Mouse (Mus musculus): ENCODE results near the gene 6030468B19Rik. TPM values are rescaled to one million over a fixed set of nuclear protein-coding genes. Genes with fewer than 3 reads are reported as not detected.

The 6030468B19Rik gene
- 9.5 and 15.5 TPM in 2 replicates for polyA plus RNA-seq (2012; ENCODE audit: low replicate concordance)

DNA sequence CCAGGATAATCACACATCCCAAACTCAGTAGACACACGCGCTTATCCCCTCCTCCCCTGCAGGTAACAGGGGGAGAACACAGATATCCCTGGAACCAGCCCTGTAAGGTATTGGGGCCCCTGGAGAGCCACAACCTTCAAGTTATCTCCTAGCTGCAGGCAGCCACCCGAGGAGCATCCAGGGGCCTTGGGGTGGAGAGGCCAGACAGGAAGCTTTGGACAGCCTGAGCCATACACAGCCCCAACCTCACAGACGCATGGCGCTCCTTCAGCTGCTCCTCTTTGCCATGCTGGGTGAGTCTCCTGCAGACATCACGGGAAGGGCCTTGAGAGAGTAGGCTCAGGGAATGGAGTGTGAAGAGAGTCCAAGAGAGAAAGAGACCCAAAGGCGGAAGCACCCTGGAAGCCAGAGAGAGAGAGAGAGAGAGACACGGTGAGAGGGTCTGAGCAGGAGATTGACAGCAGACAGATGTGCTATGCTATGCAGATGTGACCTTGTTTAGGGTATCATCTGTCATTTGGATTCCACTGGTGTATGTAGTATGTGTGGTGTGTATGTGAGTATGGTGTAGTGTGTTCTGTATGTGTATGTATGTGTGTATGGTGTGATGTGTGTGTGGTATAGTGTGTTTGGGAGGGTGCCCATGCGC lies at the start of gene 6030468B19Rik:
TSS of gene 6030468B19Rik (plus strand) at position 150 of the 649 bp plus-strand sequence.

DNA sequence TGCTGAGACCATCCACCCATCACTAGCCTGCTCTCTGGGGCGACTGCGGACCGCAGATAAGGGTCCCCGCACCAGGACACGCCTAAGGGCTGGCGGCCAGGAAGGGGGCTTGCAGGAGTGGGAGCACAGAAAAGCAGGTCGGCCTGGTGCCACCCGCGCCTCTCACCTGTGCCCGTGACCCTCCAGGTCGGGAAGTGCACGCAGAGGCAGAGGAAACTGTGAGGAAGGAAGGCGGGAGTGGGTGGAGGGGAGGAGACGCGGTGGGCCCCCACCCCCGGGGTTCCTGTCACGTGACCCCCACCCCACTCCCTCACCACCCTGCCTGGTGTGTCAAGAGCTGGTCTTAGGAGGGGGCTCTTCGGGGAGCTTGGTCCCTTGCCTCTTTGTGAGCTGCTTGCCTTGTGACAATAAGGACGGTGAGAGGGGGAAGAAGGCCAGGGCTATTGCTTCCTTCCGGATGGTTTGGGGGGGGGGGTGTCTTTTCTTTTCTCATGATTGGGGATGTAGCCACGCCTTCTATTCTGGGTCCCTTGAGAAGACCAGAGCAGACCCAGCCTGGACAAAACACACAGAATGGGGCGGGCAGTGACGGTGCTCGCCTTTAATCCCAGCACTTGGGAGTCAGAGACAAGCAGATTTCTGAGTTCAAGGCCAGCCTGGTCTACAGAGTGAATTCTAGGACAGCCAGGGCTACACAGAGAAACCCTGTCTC lies 15.3 kb upstream of the 6030468B19Rik start, which contains the start of the genes Tmc8 and Tmc6:
TSS of gene Tmc8 (plus strand) at position 84 of the 712 bp plus-strand sequence.
TSS of gene Tmc6 (minus strand) at position 206 of the 712 bp plus-strand sequence.

DNA sequence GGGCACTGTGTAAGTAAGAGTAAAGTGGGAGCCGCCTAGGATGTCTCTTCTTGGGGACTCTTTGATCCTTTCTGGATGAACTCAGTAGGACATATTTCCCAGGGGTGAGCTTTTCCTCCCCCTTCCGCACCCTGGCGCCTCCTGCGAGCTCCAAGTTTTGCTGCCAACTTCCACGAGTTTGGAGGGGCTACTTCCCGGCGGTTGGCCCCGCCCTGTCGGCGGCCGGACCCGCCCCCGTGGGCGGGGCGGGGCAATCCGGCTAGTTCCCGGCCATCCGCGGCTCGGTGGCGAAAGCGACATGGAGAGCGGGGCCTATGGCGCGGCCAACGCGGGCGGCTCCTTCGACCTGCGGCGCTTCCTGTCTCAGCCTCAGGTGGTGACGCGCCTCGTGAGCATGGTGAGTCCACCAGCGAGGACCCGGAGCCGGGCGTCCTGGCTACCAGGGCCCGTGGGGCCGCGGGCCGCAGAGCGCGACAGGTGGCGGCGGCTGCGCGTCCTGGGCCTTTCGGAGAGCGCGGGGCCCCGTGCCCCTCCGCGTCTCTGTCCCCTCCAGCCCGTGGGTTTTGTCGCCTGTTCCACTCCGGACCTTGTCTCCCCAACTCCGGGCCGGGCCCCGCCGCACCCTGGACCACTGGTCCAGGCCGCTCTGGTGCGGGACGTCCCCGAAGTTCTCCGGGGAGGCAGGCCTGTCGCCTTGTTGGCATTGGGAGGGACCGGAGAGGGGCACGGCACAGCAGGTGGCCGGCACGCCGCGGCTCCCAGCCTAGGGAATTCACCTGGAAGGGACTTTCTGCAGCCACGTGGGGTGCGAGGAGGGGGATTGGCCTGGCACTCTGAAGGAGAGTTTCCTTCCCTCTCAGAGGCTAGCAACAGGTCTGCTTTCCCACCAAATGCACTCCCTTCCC lies 12.2 kb downstream of the 6030468B19Rik start, which contains the start of the genes Gm20708 and Syngr2:
TSS of gene Gm20708 (plus strand) at position 262 of the 905 bp plus-strand sequence.
TSS of gene Syngr2 (plus strand) at position 262 of the 905 bp plus-strand sequence.

DNA sequence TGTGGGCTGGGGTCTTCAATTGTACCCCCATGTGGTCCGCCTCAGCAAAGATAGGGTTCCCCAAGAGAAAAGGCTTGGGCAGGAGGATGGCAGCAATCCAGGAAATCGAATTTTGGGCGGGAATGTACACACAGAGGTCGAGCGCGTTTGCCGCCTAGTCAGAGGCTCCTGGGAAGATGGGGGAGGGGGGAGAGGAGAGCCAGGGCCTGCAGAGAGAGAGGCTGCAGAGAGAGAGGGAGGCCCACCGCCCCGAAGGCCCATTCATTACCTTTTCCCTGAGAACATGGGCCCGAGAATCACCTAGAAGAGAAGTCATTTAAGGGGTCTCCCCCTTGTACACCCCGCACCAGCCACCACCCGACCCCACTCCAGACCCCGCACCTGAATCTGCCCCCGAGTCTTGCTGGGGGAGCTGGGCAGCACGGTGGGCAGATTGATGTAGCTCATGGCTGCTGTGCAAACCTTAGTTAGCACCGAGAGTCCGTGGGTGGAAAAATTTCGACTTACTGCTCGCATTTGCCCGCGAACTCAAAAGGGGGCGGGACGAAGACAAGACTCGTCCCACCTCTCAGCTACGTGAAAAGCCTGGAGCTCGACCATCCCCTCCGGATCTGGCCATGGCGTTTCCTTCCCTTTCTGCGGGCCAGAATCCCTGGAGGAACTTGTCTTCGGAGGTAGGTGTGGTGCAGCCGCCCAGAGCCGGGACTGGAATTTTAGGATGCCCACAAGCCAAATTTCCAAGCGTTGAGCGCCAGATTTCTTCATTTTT lies 28.1 kb downstream of the 6030468B19Rik start, which contains the start of the genes Afmid and Tk1:
TSS of gene Afmid (plus strand) at position 592 of the 769 bp plus-strand sequence.
TSS of gene Tk1 (minus strand) at position 760 of the 769 bp plus-strand sequence.

DNA sequence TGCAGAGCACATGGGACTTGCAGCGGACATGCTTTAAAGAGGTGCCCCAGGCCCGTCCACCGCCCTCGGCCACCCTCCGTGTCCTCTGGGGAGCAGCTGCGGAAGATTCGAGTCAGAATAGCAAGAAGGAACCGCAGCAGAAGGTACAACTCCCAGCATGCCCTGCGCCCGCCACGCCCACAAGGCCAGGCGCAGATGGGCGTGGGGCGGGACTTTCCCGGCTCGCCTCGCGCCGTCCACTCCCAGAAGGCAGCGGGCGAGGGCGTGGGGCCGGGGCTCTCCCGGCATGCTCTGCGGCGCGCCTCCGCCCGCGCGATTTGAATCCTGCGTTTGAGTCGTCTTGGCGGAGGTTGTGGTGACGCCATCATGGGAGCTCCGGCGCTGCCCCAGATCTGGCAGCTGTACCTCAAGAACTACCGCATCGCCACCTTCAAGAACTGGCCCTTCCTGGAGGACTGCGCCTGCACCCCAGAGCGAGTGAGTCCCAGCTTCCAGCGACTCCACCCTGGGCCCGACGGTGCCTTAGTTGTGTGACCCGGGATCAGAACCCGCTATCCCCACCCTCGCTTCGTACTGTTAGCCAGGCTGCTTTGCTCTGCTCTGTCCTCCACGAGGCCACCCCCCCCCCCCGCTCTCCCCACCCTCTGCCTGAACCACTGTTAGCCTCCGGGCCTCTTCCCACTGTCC lies 51.7 kb downstream of the 6030468B19Rik start, which contains the start of gene Birc5:
TSS of gene Birc5 (plus strand) at position 267 of the 687 bp plus-strand sequence.

Other genes starting within 250 kb of the 6030468B19Rik start
- 38.5 and 87.8 TPM in 2 replicates for gene Tnrc6c, start 143.4 kb upstream of the 6030468B19Rik start, polyA plus RNA-seq (2012; ENCODE audit: low replicate concordance)
- gene Tmc8, start 15.6 kb upstream of the 6030468B19Rik start, polyA plus RNA-seq (2012; ENCODE audit: low replicate concordance): 217 and 218 TPM in 2 replicates
- gene Tmc6, start 15.5 kb upstream of the 6030468B19Rik start, polyA plus RNA-seq (2012; ENCODE audit: low replicate concordance): 156 and 334 TPM in 2 replicates
- 1.6 and 3.5 TPM in 2 replicates for gene Gm20708, start 12.0 kb downstream of the 6030468B19Rik start, polyA plus RNA-seq (2012; ENCODE audit: low replicate concordance)
- gene Syngr2, start 12.0 kb downstream of the 6030468B19Rik start, polyA plus RNA-seq (2012; ENCODE audit: low replicate concordance): 179 and 321 TPM in 2 replicates
- gene Afmid, start 28.3 kb downstream of the 6030468B19Rik start, polyA plus RNA-seq (2012; ENCODE audit: low replicate concordance): 7.9 and 25.2 TPM in 2 replicates
- gene Tk1, start 28.4 kb downstream of the 6030468B19Rik start, polyA plus RNA-seq (2012; ENCODE audit: low replicate concordance): 13.4 and 50.4 TPM in 2 replicates
- 2.8 and 42.0 TPM in 2 replicates for gene Birc5, start 51.6 kb downstream of the 6030468B19Rik start, polyA plus RNA-seq (2012; ENCODE audit: low replicate concordance)
- not detected in 2 replicates for gene Tmem235, start 63.1 kb downstream of the 6030468B19Rik start, polyA plus RNA-seq (2012; ENCODE audit: low replicate concordance)
- 6.1 and 12.9 TPM in 2 replicates for gene Tha1, start 75.8 kb downstream of the 6030468B19Rik start, polyA plus RNA-seq (2012; ENCODE audit: low replicate concordance)
- gene Socs3, start 172.4 kb downstream of the 6030468B19Rik start, polyA plus RNA-seq (2012; ENCODE audit: low replicate concordance): 51.9 and 122 TPM in 2 replicates
- gene Pgs1, start 188.6 kb downstream of the 6030468B19Rik start, polyA plus RNA-seq (2012; ENCODE audit: low replicate concordance): 30.4 and 63.1 TPM in 2 replicates